Mouse (Mus musculus) cortical plate, adult 2 months (tissue): Measurements from ENCODE around the gene Cyp8b1. TPM values are rescaled to one million over a fixed set of nuclear protein-coding genes. Genes with fewer than 3 reads are reported as not detected.

Source experiments
- H3K27ac ChIP-seq: fragments of 200-500 bp; 2 replicates; pipeline ENCODE4 v1.5.1; 2012; ENCODE audit warnings: low read length, control low read depth, inconsistent platforms; ENCODE audit not compliant: insufficient read depth
- H3K4me1 ChIP-seq: fragments of 200-500 bp; 2 replicates; pipeline ENCODE4 v1.6.1; 2011; ENCODE audit warnings: low read length; ENCODE audit not compliant: control insufficient read depth, insufficient read depth
- H3K4me3 ChIP-seq: fragments of 200-500 bp; 2 replicates; pipeline ENCODE4 v1.5.1; 2011; ENCODE audit warnings: mild to moderate bottlenecking, low read length, control low read depth; ENCODE audit not compliant: insufficient read depth
- CTCF ChIP-seq: fragments of 200-500 bp; IDR thresholded peaks from 2 replicates; pipeline ENCODE4 v1.5.1; 2011; ENCODE audit warnings: mild to moderate bottlenecking, control low read depth, low read length; ENCODE audit not compliant: insufficient read depth; ENCODE audit errors: extremely low read depth
- POLR2A ChIP-seq: fragments of 200-500 bp; IDR thresholded peaks from 2 replicates; pipeline ENCODE4 v1.6.1; 2011; ENCODE audit warnings: mild to moderate bottlenecking, low read length, control low read depth; ENCODE audit not compliant: insufficient read depth; ENCODE audit errors: extremely low read depth
- polyA plus RNA-seq: library from polyadenylated mRNA; depleted of rRNA; stranded (reverse); fragments of >200 nt; gene quantifications from 2 replicates; pipeline ENCODE4 v1.2.3, GENCODE M21; 2012

The Cyp8b1 gene
- polyA plus RNA-seq, 1 experiment, result not detected

GRCm38 (mm10) chr9:121937944-121938355 is 21.8 kb upstream of the Cyp8b1 start:
- peak overlapping the region; percentile 53 for H3K4me3 ChIP-seq
- H3K4me1 ChIP-seq, result no peaks in the 10 kb centered on the region
- H3K27ac ChIP-seq, result no peak overlapping the region
- TF ChIP-seq CTCF (no peak), POLR2A (0 out of 2 replicates have a peak, but pooled peaks have one; percentile 11)

DNA sequence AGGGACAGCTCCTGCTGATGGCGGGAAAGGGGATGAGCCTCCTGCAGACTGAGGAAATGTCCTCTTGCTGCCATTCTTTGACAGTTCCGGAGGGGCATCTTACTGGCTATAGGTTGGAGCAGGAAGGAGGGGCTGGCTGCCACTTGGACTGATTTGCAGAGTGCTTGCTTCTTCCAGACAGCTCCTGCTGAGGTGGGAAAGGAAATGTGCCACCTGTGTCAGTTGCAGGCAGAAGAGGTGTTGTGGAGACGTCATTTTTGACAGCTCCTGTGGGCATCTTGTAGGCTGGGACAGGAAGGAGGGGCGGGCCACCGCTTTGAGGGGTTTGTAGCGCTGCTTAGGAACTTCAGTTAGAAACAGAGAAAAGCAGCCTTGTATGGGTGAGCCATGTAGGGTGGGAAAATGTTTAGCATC is 21.4 kb upstream of the Cyp8b1 start:
- TF ChIP-seq CTCF (no peak), POLR2A (no peak)
- peak overlapping the region; percentile 53 for H3K4me3 ChIP-seq
- H3K4me1 ChIP-seq, result no peaks in the 10 kb centered on the region
- no peak overlapping the region for H3K27ac ChIP-seq

- H3K4me3 ChIP-seq, result peak overlapping the region; percentile 53; the same call in 1 of the 2 replicates
- no peaks in the 10 kb centered on the region for H3K4me1 ChIP-seq
- TF ChIP-seq POLR2A (no peak), CTCF (no peak)
- no peak overlapping the region for H3K27ac ChIP-seq
These were observed 20.8 kb upstream of the Cyp8b1 start for GRCm38 (mm10) chr9:121936952-121937351.

DNA sequence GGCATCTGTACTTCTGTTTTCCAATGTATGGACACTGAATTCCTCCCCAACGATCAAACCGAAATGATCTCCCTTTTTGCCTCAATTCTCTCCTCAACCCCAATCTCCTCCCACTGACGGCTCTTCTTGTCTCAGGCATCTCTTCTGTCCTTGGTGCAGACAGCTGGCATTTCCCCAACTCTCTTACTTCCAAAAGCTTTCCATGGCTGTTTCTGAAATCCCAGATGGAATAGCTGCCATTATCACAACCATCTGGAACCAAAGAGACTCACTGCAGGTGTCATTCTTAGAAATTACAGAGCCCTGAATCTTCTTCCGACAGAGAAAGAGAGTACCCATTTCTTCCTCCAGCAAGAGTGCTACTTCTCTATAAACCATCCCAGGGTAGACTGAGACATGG is 18.8 kb upstream of the Cyp8b1 start:
- no peak for TF ChIP-seq CTCF
- no peak for TF ChIP-seq POLR2A

DNA sequence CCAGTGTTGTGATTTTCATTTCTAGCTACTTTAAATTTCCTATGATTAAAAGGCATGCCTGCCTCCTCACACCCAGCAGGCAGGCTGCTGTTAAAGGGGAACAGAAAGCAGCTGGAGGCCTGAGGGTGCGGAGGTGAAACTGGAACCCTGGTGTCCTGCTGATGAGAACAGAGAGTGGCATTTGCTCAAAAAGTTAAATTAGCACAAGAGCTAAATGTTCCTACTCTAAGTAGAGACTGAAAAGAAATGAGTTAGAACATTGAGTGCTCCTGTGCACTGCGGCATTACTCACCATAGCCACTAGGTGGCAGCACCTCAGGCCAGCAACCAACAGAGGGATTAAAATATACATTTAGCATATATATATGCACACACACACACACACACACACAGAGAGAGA is 12.4 kb upstream of the Cyp8b1 start:
- H3K4me1 ChIP-seq, result no peaks in the 10 kb centered on the region
- H3K27ac ChIP-seq, result no peak overlapping the region
- H3K4me3 ChIP-seq, result no peak overlapping the region
- TF ChIP-seq CTCF (peak; percentile 81), POLR2A (no peak)

More for the DNA sequence above, 18.8 kb upstream of the Cyp8b1 start:
- Histone ChIP-seq H3K4me1 (no peaks in the 10 kb centered on the region), H3K27ac (no peak overlapping the region), H3K4me3 (no peak overlapping the region)

GRCm38 (mm10) chr9:121927721-121928120 is 11.6 kb upstream of the Cyp8b1 start:
- Histone ChIP-seq H3K4me1 (no peaks in the 10 kb centered on the region), H3K27ac (no peak overlapping the region), H3K4me3 (no peak overlapping the region)
- no peak for TF ChIP-seq CTCF
- TF ChIP-seq POLR2A, result no peak

DNA sequence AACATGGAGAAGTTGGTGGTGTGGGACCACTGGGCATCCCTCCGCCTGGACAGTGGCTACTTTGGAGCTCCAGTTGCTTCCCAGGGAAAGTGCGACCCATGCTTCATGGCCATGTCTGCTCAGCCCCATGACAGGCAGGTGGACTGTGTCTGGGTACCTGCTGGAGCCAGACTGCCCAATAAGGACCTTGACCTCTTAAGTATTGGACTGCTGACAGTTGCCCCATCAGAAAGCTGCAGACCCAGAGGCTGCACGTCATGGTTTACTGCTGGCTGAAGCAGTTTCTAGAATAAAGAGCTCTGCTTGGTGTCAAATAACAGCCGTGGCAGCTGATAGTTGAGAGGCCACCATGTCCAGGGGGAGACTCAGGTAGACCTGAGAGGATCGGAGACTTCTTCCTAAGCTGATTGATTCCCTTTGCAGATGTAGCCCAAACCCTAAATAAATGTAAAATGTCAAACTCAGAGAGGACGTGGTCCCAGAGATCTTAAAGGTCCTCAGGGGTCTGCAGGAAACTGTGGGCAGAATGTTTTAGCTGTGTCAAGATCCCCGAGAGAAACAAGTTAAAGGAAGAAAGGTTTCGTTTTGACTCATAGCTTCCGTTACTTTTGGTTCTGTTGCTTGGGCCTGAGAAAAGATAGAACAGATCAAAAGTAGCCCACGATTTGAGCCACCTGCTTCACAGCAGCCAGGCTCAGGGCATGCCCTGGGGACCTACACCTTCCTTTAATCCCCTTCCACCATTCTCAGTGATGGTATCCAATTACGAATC is 10.7 kb upstream of the Cyp8b1 start:
- TF ChIP-seq CTCF (no peak), POLR2A (no peak)
- H3K4me3 ChIP-seq, result no peak overlapping the region
- no peaks in the 10 kb centered on the region for H3K4me1 ChIP-seq
- H3K27ac ChIP-seq, result no peak overlapping the region

DNA sequence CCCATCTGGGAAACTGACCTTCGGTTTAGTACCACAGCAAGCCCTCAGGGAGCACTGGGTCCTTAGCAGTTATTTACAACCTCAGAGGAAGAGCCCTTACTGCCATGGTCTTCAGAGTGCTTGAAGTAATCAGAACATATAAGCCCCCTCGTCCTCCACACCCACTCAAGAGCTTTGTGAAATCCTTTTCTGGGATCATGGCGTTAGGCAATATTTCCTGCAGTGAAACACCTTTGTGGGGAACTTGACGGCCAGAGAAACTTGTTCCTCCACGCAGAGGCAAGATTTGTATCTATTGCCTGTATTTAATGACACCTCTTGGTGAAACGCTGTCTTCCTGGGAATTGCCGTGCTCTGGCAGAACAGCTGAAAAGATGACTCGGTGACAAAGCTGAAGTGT is 9.9 kb upstream of the Cyp8b1 start:
- Histone ChIP-seq H3K4me3 (no peak overlapping the region), H3K27ac (no peak overlapping the region), H3K4me1 (no peaks in the 10 kb centered on the region)
- TF ChIP-seq CTCF (no peak), POLR2A (no peak)

GRCm38 (mm10) chr9:121924901-121925560 is 8.9 kb upstream of the Cyp8b1 start:
- H3K4me1 ChIP-seq, result no peaks in the 10 kb centered on the region
- no peak overlapping the region for H3K4me3 ChIP-seq
- no peak for TF ChIP-seq CTCF
- TF ChIP-seq POLR2A, result no peak
- no peak overlapping the region for H3K27ac ChIP-seq

DNA sequence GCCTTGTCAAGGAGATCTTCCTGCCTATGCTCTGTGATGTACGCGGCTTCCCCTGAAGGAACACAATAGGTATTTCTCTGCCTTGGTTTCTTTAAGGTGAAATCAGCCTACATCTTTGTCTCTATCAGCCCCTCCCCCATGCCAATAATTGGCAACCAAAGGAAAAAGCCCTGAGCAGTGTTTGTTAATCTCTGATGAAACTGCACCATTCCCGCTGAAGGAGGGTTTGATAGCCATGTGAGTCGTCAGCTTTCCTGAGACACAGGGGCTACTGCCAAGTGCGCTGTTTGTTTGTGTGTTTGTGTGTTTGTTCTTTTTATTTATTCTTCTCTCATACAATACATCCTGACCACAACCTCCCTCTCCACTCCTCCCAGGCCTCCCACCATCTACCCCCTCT is 7.8 kb upstream of the Cyp8b1 start:
- Histone ChIP-seq H3K4me1 (no peaks in the 10 kb centered on the region), H3K4me3 (no peak overlapping the region), H3K27ac (no peak overlapping the region)
- TF ChIP-seq POLR2A, result no peak
- no peak for TF ChIP-seq CTCF
